8 mouse cellular contexts compared by ENCODE assay signal in genomic region chr1:74816612-74817199, GRCm38 (mm10). TPM values are rescaled to one million over a fixed set of nuclear protein-coding genes. Genes with fewer than 3 reads are reported as not detected.
A peak's percentile ranks its signal among the peaks of the same experiment; 100 is the strongest.
DNase-seq lines count a peak whose midpoint lies in the region; ATAC-seq lines count a peak whose summit lies in the region.

No protein-coding gene starts in this region.

- peak; percentile 88 for ATAC-seq in forebrain, embryonic 11.5 days (replicated peaks; ENCODE audit: low FRiP score)
- ATAC-seq in heart, embryonic 16.5 days (replicated peaks; ENCODE audit: extremely low read depth, insufficient read depth, low FRiP score): peak; percentile 92
- ATAC-seq in liver, embryonic 13.5 days (ENCODE audit: low read depth): peak; percentile 83
- peak; percentile 88 for ATAC-seq in stomach, embryonic 14.5 days (ENCODE audit: insufficient number of reproducible peaks, insufficient read depth, low FRiP score, low read depth)

- H3K9me3 ChIP-seq in forebrain, embryonic 11.5 days (ENCODE audit: control insufficient read depth, low read length): no peaks in the 10 kb centered on the region
- H3K9me3 ChIP-seq in heart, embryonic 16.5 days (replicated peaks; ENCODE audit: control insufficient read depth, low read length): no peaks in the 10 kb centered on the region
- no peaks in the 10 kb centered on the region for H3K9me3 ChIP-seq in liver, embryonic 13.5 days (replicated peaks)
- H3K9me3 ChIP-seq in stomach, embryonic 14.5 days (ENCODE audit: control insufficient read depth, low read depth, low read length): no peaks in the 10 kb centered on the region

- H3K4me3 ChIP-seq in forebrain, embryonic 11.5 days (ENCODE audit: low read depth, low read length): peak overlapping the region; percentile 52
- H3K4me3 ChIP-seq in heart, embryonic 16.5 days (ENCODE audit: low read length): peak overlapping the region; percentile 75
- H3K4me3 ChIP-seq in liver, embryonic 13.5 days (replicated peaks): peak overlapping the region; percentile 72
- peak overlapping the region; percentile 49 for H3K4me3 ChIP-seq in stomach, embryonic 14.5 days (ENCODE audit: low read depth, low read length)

- H3K36me3 ChIP-seq in forebrain, embryonic 11.5 days (ENCODE audit: control insufficient read depth, insufficient read depth, low read length): no peaks in the 10 kb centered on the region
- H3K36me3 ChIP-seq in heart, embryonic 16.5 days (ENCODE audit: control insufficient read depth, insufficient read depth): no peaks in the 10 kb centered on the region
- no peaks in the 10 kb centered on the region for H3K36me3 ChIP-seq in liver, embryonic 13.5 days
- no peaks in the 10 kb centered on the region for H3K36me3 ChIP-seq in stomach, embryonic 14.5 days (ENCODE audit: control insufficient read depth, insufficient read depth, low read length)

- H3K27me3 ChIP-seq in forebrain, embryonic 11.5 days (ENCODE audit: control insufficient read depth, insufficient read depth, low read length): no peaks in the 10 kb centered on the region
- H3K27me3 ChIP-seq in heart, embryonic 16.5 days (ENCODE audit: control insufficient read depth, insufficient read depth, low read length): no peaks in the 10 kb centered on the region
- H3K27me3 ChIP-seq in liver, embryonic 13.5 days: peaks cover 12% of the 10 kb centered on the region
- no peaks in the 10 kb centered on the region for H3K27me3 ChIP-seq in stomach, embryonic 14.5 days (ENCODE audit: control insufficient read depth, insufficient read depth, low read length)

- peak overlapping the region; percentile 62 for H3K27ac ChIP-seq in forebrain, embryonic 11.5 days (ENCODE audit: low read depth, low read length)
- H3K27ac ChIP-seq in heart, embryonic 16.5 days (ENCODE audit: low read length): peak overlapping the region; percentile 87
- H3K27ac ChIP-seq in liver, embryonic 13.5 days: no peak overlapping the region
- H3K27ac ChIP-seq in stomach, embryonic 14.5 days (ENCODE audit: low read length): peak overlapping the region; percentile 80

- H3K4me1 ChIP-seq in forebrain, embryonic 11.5 days (replicated peaks; ENCODE audit: control insufficient read depth, insufficient read depth, low read length): no peaks in the 10 kb centered on the region
- H3K4me1 ChIP-seq in heart, embryonic 16.5 days (ENCODE audit: control insufficient read depth, insufficient read depth, low read length): peaks cover 2% of the 10 kb centered on the region; the same call in 1 of the 2 replicates
- H3K4me1 ChIP-seq in liver, embryonic 13.5 days (replicated peaks): peaks cover 10% of the 10 kb centered on the region; the same call in 1 of the 2 replicates
- H3K4me1 ChIP-seq in stomach, embryonic 14.5 days (ENCODE audit: control insufficient read depth, insufficient read depth, low read length): peaks cover 3% of the 10 kb centered on the region; the same call in 1 of the 2 replicates

- peak; percentile 77 to 84 for DNase-seq in CD8-positive naive resting alpha-beta T cell, adult 2 months (ENCODE audit: low read depth in 2 of 2, low spot score in 2 of 2)
- peak; percentile 75 for DNase-seq in c-Kit-positive CD71-positive TER-119-negative erythroid progenitor cells, embryonic 14.5 days (ENCODE audit: low read depth)
- peak; percentile 95 for DNase-seq in forebrain, embryonic 11.5 days (ENCODE audit: low spot score)
- peak; percentile 94 to 97 for DNase-seq in kidney, postnatal 25 days
- DNase-seq in liver, embryonic 13.5 days: peak; percentile 73
- peak; percentile 84 to 89 for DNase-seq in natural killer cell, adult 2 months (ENCODE audit: low spot score in 2 of 2)

- WGBS in forebrain, embryonic 11.5 days: 7% methylated on average over 38 of the region's 38 CpGs
- 6% methylated on average over 38 of the region's 38 CpGs for WGBS in heart, embryonic 16.5 days
- whole genome bisulfite sequencing in liver, embryonic 13.5 days (ENCODE audit: insufficient replicate concordance): 7% methylated on average over 38 of the region's 38 CpGs
- 6% methylated on average over 38 of the region's 38 CpGs for WGBS in stomach, embryonic 14.5 days

- H3K9ac ChIP-seq in forebrain, embryonic 11.5 days (ENCODE audit: low read length): peak overlapping the region; percentile 84
- peak overlapping the region; percentile 88 for H3K9ac ChIP-seq in heart, embryonic 16.5 days (ENCODE audit: low read length)
- H3K9ac ChIP-seq in liver, embryonic 13.5 days: peak overlapping the region; percentile 79
- peak overlapping the region; percentile 62 for H3K9ac ChIP-seq in stomach, embryonic 14.5 days (replicated peaks; ENCODE audit: low read depth, low read length)

- H3K4me2 ChIP-seq in forebrain, embryonic 11.5 days (ENCODE audit: low read depth, low read length, severe bottlenecking): peak overlapping the region; percentile 61
- H3K4me2 ChIP-seq in heart, embryonic 16.5 days (ENCODE audit: low read depth, low read length): peak overlapping the region; percentile 71
- H3K4me2 ChIP-seq in liver, embryonic 13.5 days: peak overlapping the region; percentile 74
- H3K4me2 ChIP-seq in stomach, embryonic 14.5 days (replicated peaks; ENCODE audit: low read depth, low read length): peak overlapping the region; percentile 53

RNA-seq across cellular contexts. Expression of gene Wnt10a, which starts 25.4 kb away (rescaled TPM):
- 1.5 and 2.4 TPM in 2 replicates for polyA plus RNA-seq in forebrain, embryonic 11.5 days (2014; fragmentation: Nextera tagmentation; extraction: Ambion mirVana)
- 0.20 and 0.24 TPM in 2 replicates for polyA plus RNA-seq in heart, embryonic 16.5 days (2015; fragmentation: Nextera tagmentation; extraction: Ambion mirVana)
- polyA plus RNA-seq in liver, embryonic 13.5 days (2015; fragmentation: Nextera tagmentation; extraction: Ambion mirVana): not detected in 2 replicates
- polyA plus RNA-seq in stomach, embryonic 14.5 days (2014; fragmentation: Nextera tagmentation; extraction: Ambion mirVana): 2.0 and 3.1 TPM in 2 replicates

RNA-seq across cellular contexts. Expression of gene Cdk5r2, which starts 38.0 kb away (rescaled TPM):
- polyA plus RNA-seq in forebrain, embryonic 11.5 days (2014; fragmentation: Nextera tagmentation; extraction: Ambion mirVana): 1.2 and 1.4 TPM in 2 replicates
- polyA plus RNA-seq in heart, embryonic 16.5 days (2015; fragmentation: Nextera tagmentation; extraction: Ambion mirVana): not detected in 2 replicates
- polyA plus RNA-seq in liver, embryonic 13.5 days (2015; fragmentation: Nextera tagmentation; extraction: Ambion mirVana): not detected in 2 replicates
- polyA plus RNA-seq in stomach, embryonic 14.5 days (2014; fragmentation: Nextera tagmentation; extraction: Ambion mirVana): 0.33 and 0.46 TPM in 2 replicates

RNA-seq across cellular contexts. Expression of gene Wnt6, which starts 45.0 kb away (rescaled TPM):
- 7.0 and 8.5 TPM in 2 replicates for polyA plus RNA-seq in forebrain, embryonic 11.5 days (2014; fragmentation: Nextera tagmentation; extraction: Ambion mirVana)
- polyA plus RNA-seq in heart, embryonic 16.5 days (2015; fragmentation: Nextera tagmentation; extraction: Ambion mirVana): 0.36 and 0.71 TPM in 2 replicates
- polyA plus RNA-seq in liver, embryonic 13.5 days (2015; fragmentation: Nextera tagmentation; extraction: Ambion mirVana): 0.15 and 0.41 TPM in 2 replicates
- 0.97 and 1.9 TPM in 2 replicates for polyA plus RNA-seq in stomach, embryonic 14.5 days (2014; fragmentation: Nextera tagmentation; extraction: Ambion mirVana)
